ENCODE assay signal across 30 mouse cellular contexts in the genomic region with DNA sequence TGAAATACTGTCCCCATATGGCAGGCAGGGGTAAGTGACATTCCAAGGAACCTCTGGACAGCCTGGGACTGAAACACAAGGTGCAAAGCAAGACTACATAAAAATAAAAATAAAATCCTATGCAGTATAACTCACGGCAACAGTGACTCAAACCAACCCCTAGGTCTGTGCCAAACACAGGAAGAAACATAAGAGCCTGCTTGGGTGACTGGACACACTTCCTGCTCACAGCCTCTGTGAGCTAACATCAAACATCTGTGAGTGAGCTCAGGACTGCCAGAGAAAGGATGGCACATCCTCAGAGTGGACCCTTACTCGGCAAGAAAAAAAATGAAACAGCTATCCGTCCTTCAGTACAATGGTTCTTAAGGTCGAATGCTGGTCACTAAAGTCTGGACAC. TPM values are rescaled to one million over a fixed set of nuclear protein-coding genes. Genes with fewer than 3 reads are reported as not detected.
DNase-seq lines count a peak whose midpoint lies in the region; ATAC-seq and TF ChIP-seq lines count a peak whose summit lies in the region.
"Had no signal": no experiment of that assay in that cellular context is flagged by ENCODE, and none has a peak within 500 bp of the region (broad histone marks: within the 10 kb centered on the region; RNA-seq: fewer than 3 reads in every experiment).

No protein-coding gene starts in this region.

- no peaks in the 10 kb centered on the region for H3K36me3 ChIP-seq in heart, postnatal 0 days (replicated peaks; ENCODE audit: control insufficient read depth, insufficient read depth, low read length)
- H3K36me3 ChIP-seq in limb, embryonic 10.5 days: no peaks in the 10 kb centered on the region
- H3K36me3 ChIP-seq: embryonic facial prominence, embryonic 10.5 days; embryonic facial prominence, embryonic 13.5 days; forebrain, embryonic 10.5 days had no signal

- H3K4me2 ChIP-seq in heart, postnatal 0 days (ENCODE audit: low read depth, low read length): no peak overlapping the region
- H3K4me2 ChIP-seq: embryonic facial prominence, embryonic 13.5 days; forebrain, embryonic 13.5 days; heart, embryonic 11.5 days; hindbrain, embryonic 14.5 days had no signal

- ATAC-seq in heart, postnatal 0 days (ENCODE audit: insufficient read depth, low read depth): no peak
- ATAC-seq: CD4-positive, CD25-positive, alpha-beta regulatory T cell, adult 4 months; forebrain, embryonic 13.5 days; forebrain, embryonic 16.5 days; hindbrain, postnatal 0 days; inflammation-experienced regulatory T-cells, adult 6 months; intestine, embryonic 16.5 days; Patski had no signal

- no peak for DNase-seq in heart, postnatal 0 days (ENCODE audit: low spot score)
- DNase-seq in heart, adult 9 months (ENCODE audit: low spot score in 2 of 2): no peak
- peak; percentile 68 for DNase-seq in 3T3-L1 (ENCODE audit: low read depth, low spot score)
- peak; percentile 59 for DNase-seq in 416B (ENCODE audit: low read depth)
- peak; percentile 57 for DNase-seq in NIH3T3 (ENCODE audit: low read depth)
- DNase-seq in limb, embryonic 10.5 days (ENCODE audit: low spot score): no peak
- DNase-seq in yolk sac, embryonic 10.5 days (ENCODE audit: low spot score): no peak
- DNase-seq: adrenal gland, postnatal 10 days; adrenal gland, postnatal 36 days; cerebellum, adult 18-20 months; cerebellum, adult 9-10 months; cerebellum, postnatal 25 days; embryo, embryonic 11 days; gastrocnemius, postnatal 25 days; heart, adult 2 months; heart, postnatal 10 days; heart, postnatal 36 days; kidney, adult 18-20 months had no signal

- WGBS in heart, postnatal 0 days: 63% methylated on average over 4 of the region's 4 CpGs
- 78% methylated on average over 4 of the region's 4 CpGs for WGBS in limb, embryonic 10.5 days

- H3K27ac ChIP-seq in heart, postnatal 0 days (ENCODE audit: low read depth): no peak overlapping the region
- H3K27ac ChIP-seq in limb, embryonic 10.5 days: no peak overlapping the region
- H3K27ac ChIP-seq: embryonic facial prominence, embryonic 10.5 days; embryonic facial prominence, embryonic 13.5 days; forebrain, embryonic 10.5 days; forebrain, embryonic 13.5 days; heart, adult 2 months; hindbrain, embryonic 14.5 days; hindbrain, postnatal 0 days had no signal

- peak; percentile 6; the same call in 1 of the 2 replicates for TF ChIP-seq CTCF in heart, postnatal 0 days (IDR thresholded peaks at IDR 0.05; ENCODE audit: low read depth)

- no peak overlapping the region for H3K9ac ChIP-seq in heart, postnatal 0 days (replicated peaks; ENCODE audit: low read depth, low read length)
- H3K9ac ChIP-seq: embryonic facial prominence, embryonic 13.5 days; forebrain, embryonic 13.5 days; hindbrain, embryonic 14.5 days had no signal

- H3K27me3 ChIP-seq in heart, postnatal 0 days (ENCODE audit: control insufficient read depth, insufficient read depth, low read length): no peaks in the 10 kb centered on the region
- peaks cover under 1% of the 10 kb centered on the region; the same call in 1 of the 2 replicates for H3K27me3 ChIP-seq in limb, embryonic 10.5 days (ENCODE audit: low read depth, poor library complexity, severe bottlenecking)
- H3K27me3 ChIP-seq: embryonic facial prominence, embryonic 13.5 days; forebrain, embryonic 13.5 days; Patski had no signal

- H3K4me3 ChIP-seq in heart, postnatal 0 days (ENCODE audit: low read depth, low read length): no peak overlapping the region
- no peak overlapping the region for H3K4me3 ChIP-seq in limb, embryonic 10.5 days
- H3K4me3 ChIP-seq: embryonic facial prominence, embryonic 10.5 days; embryonic facial prominence, embryonic 13.5 days; forebrain, embryonic 10.5 days; forebrain, embryonic 13.5 days; heart, adult 2 months had no signal

- H3K9me3 ChIP-seq in heart, postnatal 0 days (replicated peaks; ENCODE audit: control insufficient read depth, low read length): no peaks in the 10 kb centered on the region
- no peaks in the 10 kb centered on the region for H3K9me3 ChIP-seq in limb, embryonic 10.5 days (replicated peaks)
- H3K9me3 ChIP-seq: embryonic facial prominence, embryonic 10.5 days; embryonic facial prominence, embryonic 13.5 days; forebrain, embryonic 10.5 days; forebrain, embryonic 13.5 days had no signal

- TF ChIP-seq EP300 in heart, postnatal 0 days (IDR thresholded peaks at IDR 0.05; ENCODE audit: low read depth): no peak

- peaks cover 15% of the 10 kb centered on the region for H3K4me1 ChIP-seq in heart, postnatal 0 days (ENCODE audit: control insufficient read depth, insufficient read depth)
- H3K4me1 ChIP-seq in limb, embryonic 10.5 days: peaks cover 10% of the 10 kb centered on the region
- H3K4me1 ChIP-seq: embryonic facial prominence, embryonic 13.5 days had no signal

RNA-seq across cellular contexts. Expression of a gene that starts 40.1 kb away (rescaled TPM):
- total RNA-seq in heart, postnatal 0 days (2014; rRNA removed; ENCODE audit: low replicate concordance): 6.8 and 20.6 TPM in 2 replicates
- 5.4 and 6.9 TPM in 2 replicates for polyA plus RNA-seq in heart, postnatal 0 days (2015; fragmentation: Nextera tagmentation; extraction: Ambion mirVana)
- polyA plus RNA-seq in limb, embryonic 10.5 days (2016; fragmentation: Nextera tagmentation; extraction: Ambion mirVana): 3.2 and 3.6 TPM in 2 replicates

Comparison
In these comparisons a context has a peak if more than half of its experiments do, and no peak if none do; other contexts are left out.
1. DNase-seq: peak in 3T3-L1 (single experiment), 416B (single experiment) and NIH3T3 (single experiment); none in heart, postnatal 0 days (single experiment), heart, adult 9 months (0 of 2), limb, embryonic 10.5 days (single experiment) and yolk sac, embryonic 10.5 days (single experiment).